Mouse (Mus musculus): ENCODE data around the gene Tspan1. TPM values are rescaled to one million over a fixed set of nuclear protein-coding genes. Genes with fewer than 3 reads are reported as not detected.

The Tspan1 gene
- polyA plus RNA-seq, 1 experiment from 2014 or later = not detected

- Histone ChIP-seq H3K4me3 (ENCODE audit: low read depth, low read length) (peak overlapping the region; percentile 24; the same call in 1 of the 2 replicates), H3K9ac (replicated peaks) (no peak overlapping the region), H3K4me1 (ENCODE audit: insufficient read depth) (peaks cover 27% of the 10 kb centered on the region), H3K4me2 (ENCODE audit: low read depth, low read length) (peak overlapping the region; percentile 71), H3K27me3 (ENCODE audit: insufficient read depth, low read length) (0 out of 2 replicates have a peak, but pooled peaks cover 3% of the 10 kb centered on the region), H3K9me3 (ENCODE audit: low read length) (no peaks in the 10 kb centered on the region), H3K27ac (ENCODE audit: low read depth) (peak overlapping the region; percentile 67), H3K36me3 (replicated peaks; ENCODE audit: insufficient read depth, low read length) (no peaks in the 10 kb centered on the region)
- peak; percentile 39 for DNase-seq
- 24% methylated on average over 5 of the region's 5 CpGs for WGBS (ENCODE audit: insufficient replicate concordance)
- TF ChIP-seq CTCF (IDR thresholded peaks at IDR 0.05; ENCODE audit: low read depth) (no peak), EP300 (IDR thresholded peaks at IDR 0.05; ENCODE audit: low read depth) (no peak)
- ATAC-seq = peak; percentile 43; the same call in 1 of the 2 replicates
Observed at GRCm38 (mm10) chr4:116177140-116177539, 9.7 kb upstream of the Tspan1 start.

- peaks cover 27% of the 10 kb centered on the region for H3K4me1 ChIP-seq (ENCODE audit: insufficient read depth)
- 0 out of 2 replicates have a peak, but pooled peaks cover 3% of the 10 kb centered on the region for H3K27me3 ChIP-seq (ENCODE audit: insufficient read depth, low read length)
- no peak overlapping the region; the same call in 1 of the 2 replicates for H3K9ac ChIP-seq (replicated peaks)
- TF ChIP-seq CTCF (IDR thresholded peaks at IDR 0.05; ENCODE audit: low read depth) (no peak), EP300 (IDR thresholded peaks at IDR 0.05; ENCODE audit: low read depth) (no peak)
- H3K36me3 ChIP-seq (replicated peaks; ENCODE audit: insufficient read depth, low read length) = no peaks in the 10 kb centered on the region
- WGBS (ENCODE audit: insufficient replicate concordance) = 9% methylated on average over 10 of the region's 10 CpGs
- no peaks in the 10 kb centered on the region for H3K9me3 ChIP-seq (ENCODE audit: low read length)
- ATAC-seq (peak; percentile 37; the same call in 1 of the 2 replicates), DNase-seq (no peak)
- peak overlapping the region; percentile 67; the same call in 1 of the 2 replicates for H3K27ac ChIP-seq (ENCODE audit: low read depth)
- H3K4me3 ChIP-seq (ENCODE audit: low read depth, low read length) = peak overlapping the region; percentile 24
- H3K4me2 ChIP-seq (ENCODE audit: low read depth, low read length) = peak overlapping the region; percentile 71
Observed at GRCm38 (mm10) chr4:116176543-116176988, 9.2 kb upstream of the Tspan1 start.

- TF ChIP-seq EP300 (IDR thresholded peaks at IDR 0.05; ENCODE audit: low read depth) = peak; percentile 77
- TF ChIP-seq CTCF (IDR thresholded peaks at IDR 0.05; ENCODE audit: low read depth) = no peak
- DNase-seq (no peak), ATAC-seq (peak; percentile 90)
- Histone ChIP-seq H3K9me3 (ENCODE audit: low read length) (no peaks in the 10 kb centered on the region), H3K4me1 (ENCODE audit: insufficient read depth) (peaks cover 27% of the 10 kb centered on the region), H3K27me3 (ENCODE audit: insufficient read depth, low read length) (0 out of 2 replicates have a peak, but pooled peaks cover 3% of the 10 kb centered on the region), H3K36me3 (replicated peaks; ENCODE audit: insufficient read depth, low read length) (no peaks in the 10 kb centered on the region), H3K9ac (replicated peaks) (no peak overlapping the region; the same call in 1 of the 2 replicates), H3K4me2 (ENCODE audit: low read depth, low read length) (peak overlapping the region; percentile 71), H3K4me3 (ENCODE audit: low read depth, low read length) (no peak overlapping the region), H3K27ac (ENCODE audit: low read depth) (0 out of 2 replicates have a peak overlapping the region, but pooled peaks have one; percentile 67)
- WGBS (ENCODE audit: insufficient replicate concordance) = 28% methylated on average over 7 of the region's 7 CpGs
Observed at GRCm38 (mm10) chr4:116175711-116176542, 8.5 kb upstream of the Tspan1 start.

- no peak for ATAC-seq
- no peak overlapping the region for H3K4me2 ChIP-seq (ENCODE audit: low read depth, low read length)
- H3K27ac ChIP-seq (ENCODE audit: low read depth) = no peak overlapping the region
Observed at GRCm38 (mm10) chr4:116175136-116175535, 7.7 kb upstream of the Tspan1 start.

GRCm38 (mm10) chr4:116174466-116175116 lies 7.2 kb upstream of the Tspan1 start:
- Histone ChIP-seq H3K4me3 (ENCODE audit: low read depth, low read length) (no peak overlapping the region), H3K9ac (replicated peaks) (no peak overlapping the region), H3K27me3 (ENCODE audit: insufficient read depth, low read length) (0 out of 2 replicates have a peak, but pooled peaks cover 3% of the 10 kb centered on the region), H3K36me3 (replicated peaks; ENCODE audit: insufficient read depth, low read length) (no peaks in the 10 kb centered on the region), H3K9me3 (ENCODE audit: low read length) (no peaks in the 10 kb centered on the region), H3K4me1 (ENCODE audit: insufficient read depth) (peaks cover 27% of the 10 kb centered on the region), H3K4me2 (ENCODE audit: low read depth, low read length) (no peak overlapping the region), H3K27ac (ENCODE audit: low read depth) (no peak overlapping the region)
- ATAC-seq (no peak), DNase-seq (no peak)
- TF ChIP-seq EP300 (IDR thresholded peaks at IDR 0.05; ENCODE audit: low read depth) = no peak
- TF ChIP-seq CTCF (IDR thresholded peaks at IDR 0.05; ENCODE audit: low read depth) = no peak
- WGBS (ENCODE audit: insufficient replicate concordance) = 51% methylated on average over 6 of the region's 6 CpGs

More at GRCm38 (mm10) chr4:116175136-116175535, 7.7 kb upstream of the Tspan1 start:
- Histone ChIP-seq H3K27me3 (ENCODE audit: insufficient read depth, low read length) (0 out of 2 replicates have a peak, but pooled peaks cover 3% of the 10 kb centered on the region), H3K9me3 (ENCODE audit: low read length) (no peaks in the 10 kb centered on the region), H3K36me3 (replicated peaks; ENCODE audit: insufficient read depth, low read length) (no peaks in the 10 kb centered on the region), H3K9ac (replicated peaks) (no peak overlapping the region), H3K4me3 (ENCODE audit: low read depth, low read length) (no peak overlapping the region), H3K4me1 (ENCODE audit: insufficient read depth) (peaks cover 27% of the 10 kb centered on the region)
- no peak for DNase-seq
- no peak for TF ChIP-seq CTCF (IDR thresholded peaks at IDR 0.05; ENCODE audit: low read depth)

- 89% methylated on average over 4 of the region's 4 CpGs for WGBS (ENCODE audit: insufficient replicate concordance)
- ATAC-seq = no peak
- Histone ChIP-seq H3K4me3 (ENCODE audit: low read depth, low read length) (no peak overlapping the region), H3K4me2 (ENCODE audit: low read depth, low read length) (no peak overlapping the region), H3K4me1 (ENCODE audit: insufficient read depth) (peaks cover 27% of the 10 kb centered on the region), H3K9me3 (ENCODE audit: low read length) (no peaks in the 10 kb centered on the region), H3K9ac (replicated peaks) (no peak overlapping the region), H3K27ac (ENCODE audit: low read depth) (no peak overlapping the region), H3K36me3 (replicated peaks; ENCODE audit: insufficient read depth, low read length) (no peaks in the 10 kb centered on the region), H3K27me3 (ENCODE audit: insufficient read depth, low read length) (0 out of 2 replicates have a peak, but pooled peaks cover 3% of the 10 kb centered on the region)
- TF ChIP-seq EP300 (IDR thresholded peaks at IDR 0.05; ENCODE audit: low read depth) (no peak), CTCF (IDR thresholded peaks at IDR 0.05; ENCODE audit: low read depth) (no peak)
- DNase-seq = no peak
Observed at GRCm38 (mm10) chr4:116173752-116174151, 6.4 kb upstream of the Tspan1 start.

All from liver, postnatal 0 days (tissue).